Mouse (Mus musculus) intestine, embryonic 15.5 days (tissue): ENCODE results near the gene Gdf7. TPM values are rescaled to one million over a fixed set of nuclear protein-coding genes. Genes with fewer than 3 reads are reported as not detected.

Experiments used
- ATAC-seq: fragments of 200-750 bp; cut with Nextera tagmentation; 2 replicates; pipeline ENCODE4 v1.8.0; 2017; ENCODE audit warnings: moderate TSS enrichment, moderate library complexity
- H3K27ac ChIP-seq: fragments of 300-500 bp; sonication (generic); 2 replicates; pipeline ENCODE4 v1.5.1; 2015; ENCODE audit warnings: mild to moderate bottlenecking, inconsistent platforms
- H3K27me3 ChIP-seq: fragments of 300-500 bp; sonication (generic); replicated peaks from 2 replicates; pipeline ENCODE4 v1.6.1; 2015; ENCODE audit warnings: inconsistent platforms
- H3K36me3 ChIP-seq: fragments of 300-500 bp; sonication (generic); 2 replicates; pipeline ENCODE4 v1.6.1; 2015; ENCODE audit warnings: inconsistent platforms
- H3K4me1 ChIP-seq: fragments of 300-500 bp; sonication (generic); replicated peaks from 2 replicates; pipeline ENCODE4 v1.6.1; 2015; ENCODE audit warnings: inconsistent platforms
- H3K4me2 ChIP-seq: fragments of 300-500 bp; sonication (generic); replicated peaks from 2 replicates; pipeline ENCODE4 v1.6.1; 2015; ENCODE audit warnings: mild to moderate bottlenecking, inconsistent platforms
- H3K4me3 ChIP-seq: fragments of 300-500 bp; sonication (generic); replicated peaks from 2 replicates; pipeline ENCODE4 v1.5.1; 2015; ENCODE audit warnings: inconsistent platforms
- H3K9ac ChIP-seq: fragments of 300-500 bp; sonication (generic); 2 replicates; pipeline ENCODE4 v1.6.1; 2015; ENCODE audit warnings: inconsistent platforms
- H3K9me3 ChIP-seq: fragments of 300-500 bp; sonication (generic); 2 replicates; pipeline ENCODE4 v1.6.1; 2016; ENCODE audit warnings: inconsistent platforms
- WGBS: fragments of 180-500 bp; shearing (Covaris S2); methylation state at CpG from one replicate; pipeline ENCODE4 v1.1.7; 2015; 5-methylcytosine and 5-hydroxymethylcytosine counted together
- polyA plus RNA-seq: library from polyadenylated mRNA; unstranded; fragments of >200 nt; fragmentation: Nextera tagmentation; extraction: Ambion mirVana; gene quantifications from 2 replicates; pipeline ENCODE4 v1.2.1, GENCODE M21; 2015

Gdf7 gene
- polyA plus RNA-seq, 1 experiment from 2014 or later: not detected

GRCm38 (mm10) chr12:8337286-8338060 is 35.7 kb upstream of the Gdf7 start:
- 69% methylated on average over 12 of the region's 12 CpGs for WGBS
- Histone ChIP-seq H3K36me3 (peaks cover 7% of the 10 kb centered on the region; the same call in 1 of the 2 replicates), H3K27ac (no peak overlapping the region), H3K4me3 (no peak overlapping the region), H3K4me2 (no peak overlapping the region), H3K9me3 (no peaks in the 10 kb centered on the region), H3K4me1 (peaks cover 15% of the 10 kb centered on the region), H3K9ac (no peak overlapping the region), H3K27me3 (no peaks in the 10 kb centered on the region)
- no peak for ATAC-seq

- no peak overlapping the region for H3K9ac ChIP-seq
- peaks cover 7% of the 10 kb centered on the region; the same call in 1 of the 2 replicates for H3K36me3 ChIP-seq
- no peaks in the 10 kb centered on the region for H3K9me3 ChIP-seq
- H3K4me3 ChIP-seq: no peak overlapping the region
- H3K4me2 ChIP-seq: no peak overlapping the region
- H3K27ac ChIP-seq: no peak overlapping the region
- no peak for ATAC-seq
- 74% methylated on average over 10 of the region's 10 CpGs for WGBS
- H3K27me3 ChIP-seq: no peaks in the 10 kb centered on the region
- H3K4me1 ChIP-seq: peaks cover 22% of the 10 kb centered on the region
Observed at GRCm38 (mm10) chr12:8336601-8337285, 35.0 kb upstream of the Gdf7 start.

DNA sequence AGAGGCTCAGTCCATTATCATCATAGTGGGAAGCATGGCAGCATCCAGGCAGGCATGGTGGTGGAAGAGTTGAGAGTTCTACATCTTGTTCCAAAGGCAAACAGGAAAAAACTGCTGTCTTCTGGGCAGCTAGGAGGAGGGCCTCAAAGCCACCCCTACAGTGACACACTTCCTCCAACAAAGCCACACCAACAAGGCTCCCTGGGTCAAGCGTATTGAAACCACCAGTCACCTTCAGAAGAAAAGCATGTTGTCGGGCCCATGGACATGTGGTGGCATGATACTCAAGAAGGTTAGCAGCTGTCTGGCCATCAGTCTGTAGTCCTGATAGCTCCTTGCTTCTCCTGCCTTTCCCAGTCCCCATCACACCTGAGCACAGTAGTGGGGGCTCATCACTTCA is 33.7 kb upstream of the Gdf7 start:
- H3K9me3 ChIP-seq: no peaks in the 10 kb centered on the region
- H3K9ac ChIP-seq: no peak overlapping the region
- no peak overlapping the region for H3K27ac ChIP-seq
- peaks cover 7% of the 10 kb centered on the region; the same call in 1 of the 2 replicates for H3K36me3 ChIP-seq
- H3K4me2 ChIP-seq: no peak overlapping the region
- H3K4me1 ChIP-seq: peaks cover 31% of the 10 kb centered on the region
- no peak overlapping the region for H3K4me3 ChIP-seq
- no peak for ATAC-seq
- no peaks in the 10 kb centered on the region for H3K27me3 ChIP-seq
- 90% methylated on average over 2 of the region's 2 CpGs for WGBS

- Histone ChIP-seq H3K9ac (no peak overlapping the region), H3K27ac (no peak overlapping the region), H3K4me1 (peaks cover 22% of the 10 kb centered on the region), H3K27me3 (no peaks in the 10 kb centered on the region), H3K36me3 (peaks cover 9% of the 10 kb centered on the region; the same call in 1 of the 2 replicates), H3K9me3 (no peaks in the 10 kb centered on the region), H3K4me2 (no peak overlapping the region), H3K4me3 (no peak overlapping the region)
- WGBS: 91% methylated on average over 4 of the region's 4 CpGs
- ATAC-seq: no peak
Observed at GRCm38 (mm10) chr12:8334261-8334660, 32.5 kb upstream of the Gdf7 start.

DNA sequence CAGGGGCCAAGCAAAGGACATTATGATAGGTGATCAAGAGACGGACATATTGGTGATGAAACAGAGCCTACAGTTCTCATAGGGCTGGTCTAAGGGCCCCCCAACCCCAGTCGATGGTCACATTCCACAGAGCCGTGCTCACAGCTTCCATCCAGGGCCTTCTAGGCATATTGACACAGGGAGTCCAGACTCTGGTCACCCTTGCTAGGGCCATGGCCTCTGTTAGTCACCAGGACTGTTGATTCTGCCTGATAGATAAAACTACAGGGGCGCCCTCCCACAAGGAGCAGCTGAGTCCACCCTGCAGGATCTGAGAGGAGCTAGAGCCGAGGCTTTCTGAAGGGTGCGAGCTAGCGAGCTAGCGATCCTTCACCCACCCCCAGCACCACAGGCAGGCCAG is 31.9 kb upstream of the Gdf7 start:
- Histone ChIP-seq H3K4me1 (peaks cover 22% of the 10 kb centered on the region), H3K27ac (no peak overlapping the region), H3K36me3 (peaks cover 10% of the 10 kb centered on the region; the same call in 1 of the 2 replicates), H3K27me3 (no peaks in the 10 kb centered on the region), H3K9me3 (no peaks in the 10 kb centered on the region), H3K9ac (no peak overlapping the region), H3K4me2 (no peak overlapping the region), H3K4me3 (no peak overlapping the region)
- peak; percentile 10; the same call in 1 of the 2 replicates for ATAC-seq
- 73% methylated on average over 8 of the region's 8 CpGs for WGBS

GRCm38 (mm10) chr12:8332174-8332542 is 30.4 kb upstream of the Gdf7 start:
- ATAC-seq: 0 out of 2 replicates have a peak, but pooled peaks have one; percentile 4
- 53% methylated on average over 5 of the region's 5 CpGs for WGBS
- peaks cover 10% of the 10 kb centered on the region; the same call in 1 of the 2 replicates for H3K36me3 ChIP-seq
- peaks cover 16% of the 10 kb centered on the region for H3K4me1 ChIP-seq
- no peak overlapping the region for H3K9ac ChIP-seq
- no peak overlapping the region for H3K27ac ChIP-seq
- no peaks in the 10 kb centered on the region for H3K9me3 ChIP-seq
- H3K4me2 ChIP-seq: no peak overlapping the region
- H3K4me3 ChIP-seq: no peak overlapping the region
- no peaks in the 10 kb centered on the region for H3K27me3 ChIP-seq

DNA sequence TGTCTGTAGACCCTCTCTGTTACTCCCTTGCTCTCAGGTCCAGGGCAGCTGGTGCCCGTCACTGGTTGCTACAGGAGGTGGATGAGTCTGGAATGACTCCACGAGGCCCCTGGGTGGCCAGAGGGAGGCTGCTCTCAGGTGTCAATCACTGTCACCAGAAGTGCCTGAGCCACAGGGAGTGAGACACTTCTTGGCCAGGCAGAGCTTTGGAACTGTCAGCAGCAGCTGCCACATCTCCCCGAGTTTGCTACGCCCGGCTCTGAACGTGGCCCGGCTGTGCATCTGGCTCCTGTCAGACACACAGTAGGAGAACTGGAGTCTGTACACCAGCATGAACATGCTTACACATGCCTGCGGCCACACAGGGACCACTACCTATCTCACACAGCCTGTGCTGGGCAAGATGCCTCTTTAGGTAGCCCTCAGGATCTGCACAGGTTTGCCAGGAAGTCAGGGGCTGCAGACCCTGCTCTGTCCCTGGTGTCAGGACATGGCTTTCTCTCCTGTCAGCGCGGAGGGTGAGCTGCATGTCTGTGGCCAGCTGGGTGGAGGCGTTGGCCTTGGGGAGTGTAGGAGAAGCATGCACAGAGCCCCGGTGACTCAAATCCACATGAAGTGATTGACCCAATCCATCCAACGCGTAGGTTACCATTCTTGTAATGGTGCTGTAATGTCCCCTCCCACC is 29.9 kb upstream of the Gdf7 start:
- no peak overlapping the region for H3K4me2 ChIP-seq
- H3K4me1 ChIP-seq: peaks cover 18% of the 10 kb centered on the region
- no peaks in the 10 kb centered on the region for H3K27me3 ChIP-seq
- ATAC-seq: peak; percentile 50; the same call in 1 of the 2 replicates
- peaks cover 8% of the 10 kb centered on the region; the same call in 1 of the 2 replicates for H3K36me3 ChIP-seq
- 48% methylated on average over 14 of the region's 14 CpGs for WGBS
- H3K9ac ChIP-seq: no peak overlapping the region
- 0 out of 2 replicates have a peak overlapping the region, but pooled peaks have one; percentile 32 for H3K27ac ChIP-seq
- no peaks in the 10 kb centered on the region for H3K9me3 ChIP-seq
- H3K4me3 ChIP-seq: no peak overlapping the region

GRCm38 (mm10) chr12:8329236-8329635 is 27.5 kb upstream of the Gdf7 start:
- no peak overlapping the region for H3K9ac ChIP-seq
- no peaks in the 10 kb centered on the region for H3K27me3 ChIP-seq
- no peak overlapping the region for H3K4me2 ChIP-seq
- peaks cover 18% of the 10 kb centered on the region for H3K4me1 ChIP-seq
- WGBS: 91% methylated on average over 7 of the region's 7 CpGs
- no peaks in the 10 kb centered on the region for H3K9me3 ChIP-seq
- no peak overlapping the region for H3K4me3 ChIP-seq
- ATAC-seq: no peak
- H3K36me3 ChIP-seq: peaks cover 3% of the 10 kb centered on the region; the same call in 1 of the 2 replicates
- no peak overlapping the region for H3K27ac ChIP-seq

DNA sequence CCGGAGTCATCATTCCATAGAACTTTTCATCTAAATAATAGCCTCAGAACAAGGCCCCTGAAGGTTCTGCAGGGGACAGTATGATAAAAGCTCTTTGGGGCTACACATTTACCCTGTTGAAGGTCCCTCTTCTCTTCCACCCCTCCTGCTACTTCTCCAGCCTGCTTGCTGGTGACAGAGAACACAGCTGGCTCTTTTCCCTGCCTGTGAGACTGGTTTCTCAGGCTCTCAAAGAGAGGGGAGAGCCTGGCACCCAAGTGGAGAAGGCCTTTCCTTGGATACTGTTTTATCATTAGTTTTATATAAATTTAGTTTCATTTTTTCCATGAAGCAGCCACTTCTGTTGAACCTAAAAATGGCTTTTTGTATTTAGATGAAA is 25.9 kb upstream of the Gdf7 start:
- peaks cover 18% of the 10 kb centered on the region for H3K4me1 ChIP-seq
- H3K9me3 ChIP-seq: no peaks in the 10 kb centered on the region
- no peaks in the 10 kb centered on the region for H3K27me3 ChIP-seq
- ATAC-seq: no peak
- no peak overlapping the region for H3K4me3 ChIP-seq
- no peak overlapping the region for H3K4me2 ChIP-seq
- H3K36me3 ChIP-seq: peaks cover 4% of the 10 kb centered on the region
- no peak overlapping the region for H3K27ac ChIP-seq
- no peak overlapping the region for H3K9ac ChIP-seq
- 77% methylated on average over 1 of the region's 1 CpGs for WGBS

GRCm38 (mm10) chr12:8326825-8327674 is 25.3 kb upstream of the Gdf7 start:
- Histone ChIP-seq H3K9ac (no peak overlapping the region), H3K4me2 (no peak overlapping the region), H3K36me3 (peaks cover 10% of the 10 kb centered on the region), H3K27ac (no peak overlapping the region), H3K27me3 (no peaks in the 10 kb centered on the region), H3K4me1 (peaks cover 15% of the 10 kb centered on the region), H3K4me3 (no peak overlapping the region), H3K9me3 (no peaks in the 10 kb centered on the region)
- peak; percentile 88 for ATAC-seq
- 37% methylated on average over 17 of the region's 17 CpGs for WGBS

GRCm38 (mm10) chr12:8325943-8326522 is 24.3 kb upstream of the Gdf7 start:
- Histone ChIP-seq H3K27ac (no peak overlapping the region), H3K9ac (no peak overlapping the region), H3K9me3 (no peaks in the 10 kb centered on the region), H3K36me3 (peaks cover 15% of the 10 kb centered on the region), H3K4me2 (no peak overlapping the region), H3K27me3 (no peaks in the 10 kb centered on the region), H3K4me3 (no peak overlapping the region), H3K4me1 (0 out of 2 replicates have a peak, but pooled peaks cover 4% of the 10 kb centered on the region)
- WGBS: 93% methylated on average over 17 of the region's 17 CpGs
- ATAC-seq: no peak
